Mouse (Mus musculus) thymus, adult 18-20 months (tissue): ENCODE results near the gene Fnbp4.
"Not testable (repeated sequence)": the region's sequence is repeated elsewhere in the genome, so short reads cannot be mapped to it uniquely, and the experiment has no call there.

ENCODE experiments used
- DNase-seq, 2 experiments: peaks; one replicate each; pipeline ENCODE4 v3.0.0; 2022; ENCODE audit warnings: mixed read lengths in 2 of 2

The Fnbp4 gene

GRCm38 (mm10) chr2:90782901-90783486 is 37.8 kb downstream of the Fnbp4 start:
- no peak for DNase-seq

DNA sequence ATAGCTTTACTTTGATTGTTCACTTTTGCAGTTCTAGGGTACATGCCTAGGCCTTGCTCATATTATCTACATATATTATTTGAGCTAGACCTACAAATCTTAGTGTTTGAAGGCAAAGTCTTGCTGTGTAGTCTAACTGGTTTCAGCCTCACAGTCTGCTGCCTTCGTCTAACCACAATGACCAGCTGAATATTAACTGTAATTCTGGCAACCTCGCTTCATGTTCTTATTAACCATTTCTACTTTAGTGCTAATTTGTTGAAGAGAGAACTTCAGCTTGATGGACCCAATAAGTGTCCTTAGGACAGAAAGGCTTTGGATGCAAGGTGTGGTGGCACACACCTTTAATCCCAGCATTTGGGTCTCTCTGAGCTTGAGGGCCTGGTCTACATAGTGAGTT is 43.0 kb downstream of the Fnbp4 start:
- DNase-seq, result no peak

DNA sequence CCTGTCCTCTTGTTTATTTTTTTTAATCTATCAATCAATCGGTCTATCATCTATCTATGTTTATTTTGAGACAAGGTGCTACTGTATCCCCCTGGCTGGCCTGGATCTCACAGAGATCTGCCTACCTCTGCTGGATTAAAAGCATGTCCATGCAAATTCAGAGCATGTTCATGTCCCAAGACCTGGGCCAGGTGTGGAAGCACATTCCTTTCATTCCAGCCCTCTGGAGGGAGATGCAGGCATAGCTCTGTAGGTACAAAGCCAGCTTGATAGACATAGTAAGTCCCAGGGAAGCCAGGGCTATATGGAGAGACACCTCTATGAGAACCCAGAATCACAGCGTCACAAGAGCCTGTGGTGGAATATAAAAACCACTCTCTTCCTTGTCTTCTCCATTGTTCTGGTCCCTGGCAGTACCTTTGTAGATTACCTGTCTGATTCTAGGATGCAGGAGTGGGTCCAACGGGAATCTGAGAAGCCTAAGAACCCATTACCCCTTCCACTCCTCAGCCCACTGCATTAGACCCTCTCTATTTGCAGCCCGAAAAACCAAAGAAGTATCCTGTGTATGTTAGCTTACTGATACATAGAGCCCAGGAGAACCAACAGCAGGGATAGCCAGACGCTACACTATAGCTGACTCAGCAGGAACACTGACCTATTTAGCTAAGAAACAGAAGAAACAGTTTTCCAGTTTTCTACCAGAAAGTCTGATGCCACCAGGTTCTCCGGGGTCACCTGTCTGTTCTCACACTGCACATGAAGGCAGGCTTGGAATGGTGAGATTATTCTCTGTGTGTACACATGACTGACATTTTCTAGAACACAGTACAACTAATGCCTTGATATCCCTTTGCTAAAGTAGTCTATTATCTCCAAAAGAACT is 63.3 kb downstream of the Fnbp4 start:
- no peak for DNase-seq

GRCm38 (mm10) chr2:90810751-90811150 is 65.6 kb downstream of the Fnbp4 start:
- no peak for DNase-seq

- no peak for DNase-seq
Observed at GRCm38 (mm10) chr2:90815266-90815665, 70.1 kb downstream of the Fnbp4 start.

GRCm38 (mm10) chr2:90816144-90816543 is 71.0 kb downstream of the Fnbp4 start:
- DNase-seq, result no peak

GRCm38 (mm10) chr2:90818710-90819109 is 73.5 kb downstream of the Fnbp4 start:
- DNase-seq, result no peak

DNA sequence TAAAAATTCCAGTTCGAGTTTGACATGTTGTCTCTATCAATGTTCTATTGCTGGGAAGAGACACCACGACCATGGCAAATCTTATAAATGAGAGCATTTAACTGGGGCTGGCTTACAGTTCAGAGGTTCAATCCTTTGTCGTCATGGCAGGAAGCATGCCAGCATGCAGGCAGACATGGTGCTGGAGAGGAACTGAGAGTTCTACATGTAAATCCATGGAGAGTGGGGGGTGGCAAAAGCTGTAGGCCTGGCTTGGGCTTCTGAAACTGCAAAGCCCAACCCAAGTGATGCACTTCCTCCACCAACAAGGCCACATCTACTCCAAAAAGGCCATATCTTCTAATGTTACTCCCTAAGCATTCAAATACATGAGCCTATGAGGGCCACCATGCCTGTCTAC is 75.7 kb downstream of the Fnbp4 start:
- DNase-seq, result no peak

- DNase-seq, result no peak
Observed at GRCm38 (mm10) chr2:90822978-90823377, 77.8 kb downstream of the Fnbp4 start.

DNA sequence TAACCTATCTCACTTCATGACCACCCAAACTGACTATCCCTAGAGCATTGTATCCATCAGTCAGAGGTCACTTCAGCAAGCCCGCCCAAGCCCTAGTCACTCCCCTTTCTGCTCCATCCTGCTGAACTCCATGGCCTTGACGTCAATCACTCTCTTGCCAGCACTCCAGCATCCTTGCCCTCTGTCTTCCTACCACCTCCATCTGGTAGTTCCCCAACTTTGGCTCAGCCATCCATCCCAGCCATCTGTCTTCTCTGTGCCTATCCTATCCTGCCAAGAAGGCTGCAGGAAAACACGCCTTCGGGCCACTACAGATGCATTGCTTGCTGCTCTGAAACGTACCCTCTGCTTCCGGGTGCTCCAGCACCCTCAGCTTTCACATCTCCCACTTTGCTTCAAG is 78.6 kb downstream of the Fnbp4 start:
- no peak for DNase-seq

DNA sequence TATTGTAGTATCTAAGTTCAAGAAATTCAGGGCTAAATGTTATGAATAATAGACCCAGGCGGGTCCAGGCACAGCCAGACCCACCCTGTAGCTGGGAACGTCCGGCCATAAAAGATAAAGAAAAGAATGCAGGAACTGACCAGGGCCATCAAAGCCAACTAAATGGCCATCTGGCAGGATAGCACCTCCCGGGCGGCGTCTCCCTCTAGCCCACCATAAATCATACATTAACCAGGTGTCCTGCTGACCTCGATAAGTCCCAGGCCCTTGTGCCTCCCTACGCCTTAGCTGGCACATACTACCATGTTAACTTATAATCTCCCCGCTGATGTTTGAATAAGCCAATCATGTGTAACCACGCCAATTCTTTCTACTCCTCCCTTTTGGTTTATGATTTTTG is 79.4 kb downstream of the Fnbp4 start:
- DNase-seq, result not testable (repeated sequence)

- no peak for DNase-seq
Observed at GRCm38 (mm10) chr2:90825515-90826172, 80.5 kb downstream of the Fnbp4 start.

- no peak for DNase-seq
Observed at GRCm38 (mm10) chr2:90828739-90829138, 83.6 kb downstream of the Fnbp4 start.
